Mouse (Mus musculus): ENCODE data around the gene Serf1. TPM values are rescaled to one million over a fixed set of nuclear protein-coding genes. Genes with fewer than 3 reads are reported as not detected.

Serf1 gene
- total RNA-seq, 2 experiments from 2014 or later: 31.0 to 34.5 TPM

Other genes with a start within 250 kb of the Serf1 start
- 10 to 100 TPM; 33.4 to 36.1 TPM for gene Cartpt, start 206.9 kb upstream of the Serf1 start, total RNA-seq (2021)
- gene Mccc2, start 92.4 kb upstream of the Serf1 start, total RNA-seq (2021): 10 to 100 TPM; 53.9 to 56.9 TPM
- 10 to 100 TPM; 28.3 to 30.3 TPM for gene Bdp1, start 3.9 kb upstream of the Serf1 start, total RNA-seq (2021)
- 10 to 100 TPM; 52.3 to 57.0 TPM for gene Smn1, start 16.8 kb downstream of the Serf1 start, total RNA-seq (2021)
- gene Naip2, start 94.1 kb downstream of the Serf1 start, total RNA-seq (2021): 1 to 10 TPM; 1.6 to 2.0 TPM
- 1 to 10 TPM; 5.8 to 6.7 TPM for gene Naip5, start 138.3 kb downstream of the Serf1 start, total RNA-seq (2021)
- under 1 TPM; 0.59 to 0.67 TPM for gene Naip6, start 209.7 kb downstream of the Serf1 start, total RNA-seq (2021)

Measured in adrenal gland, postnatal 4 days (tissue).